Mouse (Mus musculus) spleen, postnatal 10 days (tissue): ENCODE measurements around the gene Ankrd55.
A peak's percentile ranks its signal among the peaks of the same experiment; 100 is the strongest.
"Not testable (repeated sequence)": the region's sequence is repeated elsewhere in the genome, so short reads cannot be mapped to it uniquely, and the experiment has no call there.

Experiments
- DNase-seq, 2 experiments: peaks; one replicate each; pipeline ENCODE4 v3.0.0; 2021 to 2022; ENCODE audit warnings: low spot score in 2 of 2

Gene Ankrd55

DNA sequence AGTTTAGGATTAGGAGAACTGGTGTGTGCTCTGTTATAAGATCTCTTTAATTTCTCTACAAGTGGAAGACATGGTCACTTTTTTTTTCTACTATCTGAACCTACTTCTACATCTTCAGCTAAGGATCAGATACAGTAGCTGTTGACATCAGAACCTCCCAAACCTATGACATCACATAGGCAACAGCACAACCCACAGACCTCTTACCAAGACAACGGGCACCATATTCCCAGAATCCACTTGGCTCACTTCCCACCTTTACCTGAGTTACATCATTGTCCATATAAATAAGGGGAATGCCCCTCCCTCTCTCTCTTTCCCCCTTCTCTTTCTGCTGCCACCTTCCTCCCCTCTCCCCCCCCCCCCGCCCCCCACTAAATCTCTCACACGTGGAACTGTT is 124.0 kb downstream of the Ankrd55 start:
- no peak for DNase-seq

GRCm38 (mm10) chr13:112412824-112413223 is 124.6 kb downstream of the Ankrd55 start:
- DNase-seq, result no peak

DNA sequence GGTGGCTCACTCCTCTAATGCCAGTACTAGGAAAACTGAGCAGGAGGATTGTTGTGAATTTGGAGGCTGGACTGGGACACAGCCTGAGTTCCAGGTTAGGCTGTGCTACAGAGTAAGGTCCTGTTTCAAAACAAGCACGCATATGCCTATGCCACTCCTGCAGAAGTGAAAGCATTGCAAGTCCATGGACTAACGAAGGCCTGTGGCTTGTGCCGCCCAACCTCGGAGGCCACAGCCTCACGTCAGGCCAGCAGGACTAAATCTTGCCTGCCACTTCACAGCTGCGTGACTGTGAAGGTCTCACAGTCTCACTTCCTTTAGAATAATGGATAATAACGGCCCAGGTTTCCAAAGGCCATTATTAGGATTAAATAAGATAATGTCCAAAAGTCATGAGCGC is 125.4 kb downstream of the Ankrd55 start:
- no peak for DNase-seq

DNA sequence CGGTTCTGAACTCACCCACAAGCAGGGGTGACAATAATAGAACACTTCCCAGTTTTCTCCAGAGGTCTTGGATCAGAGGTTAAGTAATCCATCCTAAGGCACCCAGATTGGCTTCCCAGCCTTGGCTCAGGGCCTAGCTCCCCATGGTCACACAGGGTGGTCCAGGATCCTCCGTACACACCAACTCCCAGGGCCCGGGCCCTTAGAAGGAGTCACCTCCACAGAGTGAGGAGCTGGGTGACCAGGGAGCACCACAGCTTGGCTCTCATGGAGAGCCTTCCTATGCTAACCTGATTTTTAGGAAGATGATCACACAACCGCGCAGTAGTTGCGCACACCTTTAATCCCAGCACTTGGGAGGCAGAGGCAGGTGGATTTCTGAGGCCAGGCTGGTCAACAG is 127.6 kb downstream of the Ankrd55 start:
- DNase-seq, result no peak

GRCm38 (mm10) chr13:112416410-112417162 is 128.3 kb downstream of the Ankrd55 start:
- no peak for DNase-seq

GRCm38 (mm10) chr13:112417163-112417523 is 128.9 kb downstream of the Ankrd55 start:
- DNase-seq, result no peak

DNA sequence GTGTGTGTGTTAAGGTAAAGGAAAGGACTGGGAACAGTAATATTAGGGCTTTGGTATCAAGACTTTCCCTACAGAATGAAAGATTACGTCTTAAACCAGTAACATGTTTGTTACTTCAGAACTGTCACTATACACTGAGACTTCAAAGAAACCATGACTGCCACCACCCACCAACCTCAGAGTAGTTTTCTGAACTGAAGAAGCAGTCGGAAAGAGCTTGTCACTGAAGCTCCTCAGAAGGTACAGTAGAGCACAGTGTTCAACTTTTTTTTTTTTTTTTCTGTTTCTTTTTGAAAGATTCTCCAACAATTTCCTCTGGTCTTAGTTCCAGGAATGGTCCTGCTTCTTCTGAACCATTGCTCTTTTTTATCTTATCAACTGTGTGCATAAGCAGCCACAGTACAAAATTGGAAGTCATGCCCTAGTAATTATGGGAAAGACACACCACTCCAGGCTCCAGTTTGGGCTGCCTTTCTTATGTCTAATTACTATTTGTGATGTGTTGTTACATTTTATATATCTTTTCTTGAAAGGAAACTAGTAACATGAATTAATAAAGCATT is 129.7 kb downstream of the Ankrd55 start:
- no peak for DNase-seq

- no peak for DNase-seq
These were observed 130.3 kb downstream of the Ankrd55 start for GRCm38 (mm10) chr13:112418595-112418994.

DNA sequence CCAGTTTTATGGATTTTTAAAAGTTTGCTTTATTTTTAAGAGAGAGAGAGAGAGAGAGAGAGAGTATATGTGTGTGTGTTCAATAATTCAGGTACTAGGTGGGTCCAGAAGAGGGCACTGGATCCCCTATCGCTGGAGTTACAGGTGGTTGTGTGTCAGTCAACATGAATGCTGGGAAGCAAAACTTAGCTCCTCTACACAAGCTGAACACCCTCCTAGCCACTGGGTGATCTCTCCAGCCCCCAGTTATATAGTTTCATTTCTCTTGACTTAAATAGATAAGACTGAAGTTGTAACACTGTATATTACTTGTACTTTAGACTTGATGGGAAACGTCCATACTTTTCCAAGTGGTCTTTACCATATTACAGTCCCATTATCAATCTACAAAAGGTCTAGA is 136.0 kb downstream of the Ankrd55 start:
- no peak for DNase-seq

DNA sequence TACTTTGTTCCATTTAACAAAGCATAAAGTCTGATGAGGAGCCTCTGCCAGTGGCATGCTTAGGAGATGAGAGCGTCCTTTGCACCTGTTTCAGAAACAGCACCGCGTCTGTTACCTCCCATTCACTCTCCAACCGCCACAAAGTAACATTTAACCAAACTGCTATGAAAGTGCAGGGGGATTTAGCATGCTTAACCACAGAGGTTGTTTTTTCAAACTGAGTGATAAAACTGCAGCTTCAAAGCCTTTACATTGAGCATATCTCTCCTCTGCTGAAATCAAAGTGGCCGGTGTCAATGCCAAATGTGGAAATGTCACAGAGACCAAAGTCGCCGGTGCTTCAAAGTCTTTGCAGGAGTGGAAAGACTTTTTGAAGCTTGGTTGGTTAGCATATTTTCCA is 136.4 kb downstream of the Ankrd55 start:
- no peak for DNase-seq

DNA sequence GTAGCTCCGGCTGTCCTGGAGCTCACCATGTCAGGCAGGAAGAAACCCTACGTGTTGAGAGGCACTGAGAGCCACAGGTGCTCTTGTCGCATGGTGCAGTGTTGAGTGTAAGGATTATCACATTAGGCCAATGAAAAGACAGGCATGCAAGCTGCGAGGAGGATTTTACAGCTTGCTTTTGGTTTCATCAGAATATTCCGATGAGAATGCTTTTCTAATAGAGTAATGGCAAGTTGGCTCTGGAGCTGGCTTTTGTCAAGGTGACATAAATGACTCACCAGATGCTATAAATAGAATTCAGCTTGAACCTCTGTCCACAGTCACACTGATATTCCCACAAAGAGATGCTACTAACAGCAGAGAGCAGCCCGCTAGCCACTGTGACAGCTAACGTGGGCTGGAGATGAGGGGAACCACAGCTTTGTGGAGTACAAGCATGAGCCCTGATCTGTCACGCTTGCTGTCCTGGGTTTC is 137.0 kb downstream of the Ankrd55 start:
- DNase-seq, result no peak

GRCm38 (mm10) chr13:112426265-112427135 is 138.2 kb downstream of the Ankrd55 start:
- no peak for DNase-seq

DNA sequence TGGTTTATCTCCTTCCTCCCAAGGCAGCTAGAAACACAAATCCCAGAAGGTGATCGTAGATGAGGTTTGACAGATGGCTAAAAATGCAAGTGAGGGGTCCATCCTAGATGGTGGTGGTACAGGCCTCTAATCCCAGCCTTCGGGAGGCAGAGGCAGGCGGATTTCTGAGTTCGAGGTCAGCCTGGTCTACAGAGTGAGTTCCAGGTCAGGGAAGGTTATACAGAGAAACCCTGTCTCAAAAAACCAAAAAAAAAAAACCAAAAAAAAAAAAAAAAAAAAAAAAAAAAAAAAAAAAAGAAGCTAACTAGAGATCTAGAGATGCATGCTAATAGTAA is 138.9 kb downstream of the Ankrd55 start:
- DNase-seq, result not testable (repeated sequence)

- DNase-seq, result peak in 1 of 2 experiments; percentile 38
These were observed 139.3 kb downstream of the Ankrd55 start for GRCm38 (mm10) chr13:112427521-112427920.

GRCm38 (mm10) chr13:112433271-112433670 is 145.0 kb downstream of the Ankrd55 start:
- no peak for DNase-seq
